Mouse (Mus musculus) embryonic facial prominence, embryonic 11.5 days (tissue): ENCODE results near the gene Pcca. TPM values are rescaled to one million over a fixed set of nuclear protein-coding genes. Genes with fewer than 3 reads are reported as not detected.

Experiments used
- ATAC-seq: fragments of 200-750 bp; cut with Nextera tagmentation; replicated peaks from 2 replicates; pipeline ENCODE4 v1.8.0; 2017; ENCODE audit warnings: low read depth; ENCODE audit not compliant: insufficient number of reproducible peaks, low FRiP score, low TSS enrichment
- DNase-seq: peaks from one replicate; pipeline ENCODE4 v3.0.0-alpha.2; 2015; ENCODE audit warnings: low spot score
- H3K27ac ChIP-seq: fragments of 300-500 bp; sonication (generic); replicated peaks from 2 replicates; pipeline ENCODE4 v1.5.1; 2014; ENCODE audit warnings: mild to moderate bottlenecking, low read depth, low read length, control low read depth
- H3K27me3 ChIP-seq: fragments of 300-500 bp; sonication (generic); 2 replicates; pipeline ENCODE4 v1.6.1; 2014; ENCODE audit warnings: mild to moderate bottlenecking, low read length, moderate library complexity, mixed read lengths; ENCODE audit not compliant: control insufficient read depth, insufficient read depth
- H3K36me3 ChIP-seq: fragments of 300-500 bp; sonication (generic); replicated peaks from 2 replicates; pipeline ENCODE4 v1.6.1; 2014; ENCODE audit warnings: low read depth, mild to moderate bottlenecking, low read length, moderate library complexity, mixed read lengths; ENCODE audit not compliant: control insufficient read depth, insufficient read depth
- H3K4me1 ChIP-seq: fragments of 300-500 bp; sonication (generic); 2 replicates; pipeline ENCODE4 v1.6.1; 2014; ENCODE audit warnings: low read length, mixed read lengths; ENCODE audit not compliant: control insufficient read depth, insufficient read depth
- H3K4me2 ChIP-seq: fragments of 300-500 bp; sonication (generic); 2 replicates; pipeline ENCODE4 v1.6.1; 2014; ENCODE audit warnings: low read depth, mild to moderate bottlenecking, control low read depth, low read length, moderate library complexity
- H3K4me3 ChIP-seq: fragments of 300-500 bp; sonication (generic); 2 replicates; pipeline ENCODE4 v1.5.1; 2014; ENCODE audit warnings: low read depth, low read length, control low read depth
- H3K9ac ChIP-seq: fragments of 300-500 bp; sonication (generic); replicated peaks from 2 replicates; pipeline ENCODE4 v1.6.1; 2014; ENCODE audit warnings: mild to moderate bottlenecking, control low read depth, low read length
- H3K9me3 ChIP-seq: fragments of 300-500 bp; sonication (generic); replicated peaks from 2 replicates; pipeline ENCODE4 v1.6.1; 2016; ENCODE audit warnings: mild to moderate bottlenecking, low read length, inconsistent platforms, mixed read lengths; ENCODE audit not compliant: control insufficient read depth
- WGBS: fragments of 180-500 bp; shearing (Covaris S2); extraction: QIAGEN DNeasy Blood & Tissue Kit; methylation state at CpG from one replicate; pipeline ENCODE4 v1.1.7; 2014; 5-methylcytosine and 5-hydroxymethylcytosine counted together
- polyA plus RNA-seq: library from polyadenylated mRNA; unstranded; fragments of >200 nt; fragmentation: Nextera tagmentation; extraction: Ambion mirVana; gene quantifications from 2 replicates; pipeline ENCODE4 v1.2.1, GENCODE M21; 2014

Pcca gene
- polyA plus RNA-seq, 1 experiment from 2014 or later = 35.3 TPM

DNA sequence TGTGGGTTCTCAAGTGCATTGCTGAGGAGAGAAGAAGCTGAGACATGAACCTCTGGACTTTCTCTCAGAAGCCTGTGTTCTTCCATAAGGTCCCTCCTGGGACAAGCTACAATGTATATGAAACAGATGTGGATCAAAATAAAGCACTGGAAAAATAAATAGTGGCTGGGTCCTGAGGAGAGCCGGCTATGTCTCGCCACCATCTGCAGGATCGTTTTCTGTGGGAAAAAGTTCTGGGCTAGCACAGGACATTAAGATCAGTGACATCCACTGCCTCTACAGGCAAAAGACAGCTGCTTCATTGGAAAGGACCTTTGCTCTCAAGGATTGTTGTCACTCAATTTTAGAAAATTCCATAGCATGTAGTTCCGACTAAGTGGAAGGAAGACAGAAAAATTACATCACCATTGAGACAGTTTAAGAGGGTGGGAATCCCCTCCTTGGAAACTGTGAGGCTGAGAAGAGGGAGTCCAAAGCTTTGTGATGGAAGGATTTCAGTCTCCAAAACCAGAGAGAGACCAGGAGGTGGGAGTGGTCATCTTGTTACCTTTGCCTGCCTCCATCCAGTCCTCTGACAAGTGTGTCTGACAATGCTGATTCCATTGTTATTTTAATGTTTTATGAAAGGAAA lies 196.9 kb downstream of the Pcca start:
- DNase-seq = peak; percentile 48
- H3K4me3 ChIP-seq = no peak overlapping the region
- no peak overlapping the region for H3K27ac ChIP-seq
- WGBS = 51% methylated on average over 4 of the region's 4 CpGs
- H3K9ac ChIP-seq = no peak overlapping the region
- H3K9me3 ChIP-seq = no peaks in the 10 kb centered on the region
- no peaks in the 10 kb centered on the region for H3K36me3 ChIP-seq
- no peaks in the 10 kb centered on the region for H3K27me3 ChIP-seq
- no peak for ATAC-seq
- no peaks in the 10 kb centered on the region for H3K4me1 ChIP-seq
- no peak overlapping the region for H3K4me2 ChIP-seq

DNA sequence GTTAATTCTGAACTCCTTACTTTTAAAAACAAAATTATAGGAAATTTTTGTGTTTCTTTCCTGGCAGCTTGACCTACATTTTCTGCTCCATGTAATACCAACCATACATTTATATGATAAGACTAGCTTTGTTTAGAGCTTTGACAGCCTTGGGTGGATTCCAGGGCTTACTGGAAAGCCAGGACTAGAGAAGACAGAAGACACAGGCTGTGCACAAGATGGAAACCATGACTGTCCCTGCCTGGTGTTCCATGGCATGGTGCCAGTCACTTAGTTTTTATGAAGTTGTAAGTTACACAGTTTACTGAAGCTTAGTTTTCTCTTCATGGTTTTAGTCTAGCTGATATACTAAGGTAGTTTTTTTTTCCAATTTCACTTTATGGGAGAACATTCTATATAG lies 202.7 kb downstream of the Pcca start:
- Histone ChIP-seq H3K4me1 (no peaks in the 10 kb centered on the region), H3K4me2 (no peak overlapping the region), H3K36me3 (no peaks in the 10 kb centered on the region), H3K27ac (no peak overlapping the region), H3K9me3 (no peaks in the 10 kb centered on the region), H3K4me3 (no peak overlapping the region), H3K9ac (no peak overlapping the region), H3K27me3 (no peaks in the 10 kb centered on the region)
- ATAC-seq (no peak), DNase-seq (no peak)

DNA sequence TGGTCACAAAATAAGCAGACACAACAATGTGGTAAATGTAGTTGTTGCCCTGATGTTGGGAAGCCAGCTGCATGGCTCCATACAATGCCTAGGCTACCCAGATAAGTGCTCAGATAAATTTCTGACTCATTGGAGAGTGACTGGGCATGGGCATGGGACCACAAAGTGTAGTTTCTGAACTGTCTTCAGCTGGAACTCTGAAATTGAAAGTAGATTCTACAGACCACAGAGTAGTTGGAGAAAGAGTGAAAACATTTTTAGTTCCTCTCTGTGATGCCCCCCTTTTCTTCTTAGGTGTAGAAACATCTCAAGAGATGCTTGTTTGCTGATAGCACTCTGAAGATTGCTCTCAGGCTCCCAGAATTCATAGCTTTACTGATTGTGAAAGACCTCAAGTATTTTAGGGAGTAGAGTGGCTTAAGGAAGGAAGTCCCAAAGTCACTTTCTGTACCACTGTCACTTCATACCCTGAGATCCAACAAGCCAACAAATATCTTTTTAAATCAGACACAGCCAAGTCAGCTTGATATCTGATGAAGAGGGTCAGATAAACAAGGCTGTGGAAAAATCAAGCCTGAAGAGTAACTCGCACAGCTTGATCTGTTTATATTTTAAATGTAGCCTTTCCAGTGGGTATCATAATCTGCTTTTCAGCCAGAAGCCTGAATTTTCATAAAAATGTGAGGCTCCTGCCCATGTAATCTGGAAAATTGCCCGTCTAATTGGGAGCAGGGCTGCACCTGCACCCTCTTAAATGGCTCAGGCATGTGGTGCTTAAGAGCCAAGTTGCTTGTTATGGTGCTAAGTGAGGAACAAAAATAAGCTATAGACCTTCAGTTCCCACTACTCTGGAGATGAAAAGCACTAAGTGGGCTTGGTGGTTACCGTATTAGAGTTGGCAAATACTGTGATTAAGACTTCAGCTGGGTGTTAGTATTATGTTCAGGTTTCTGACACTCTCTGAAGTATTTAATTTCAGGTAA lies 214.0 kb downstream of the Pcca start:
- ATAC-seq (no peak), DNase-seq (peak; percentile 10)
- H3K4me3 ChIP-seq = no peak overlapping the region
- H3K4me1 ChIP-seq = no peaks in the 10 kb centered on the region
- no peaks in the 10 kb centered on the region for H3K27me3 ChIP-seq
- H3K9me3 ChIP-seq = no peaks in the 10 kb centered on the region
- no peak overlapping the region for H3K27ac ChIP-seq
- WGBS = 58% methylated on average over 3 of the region's 3 CpGs
- H3K4me2 ChIP-seq = no peak overlapping the region
- H3K9ac ChIP-seq = no peak overlapping the region
- no peaks in the 10 kb centered on the region for H3K36me3 ChIP-seq

DNA sequence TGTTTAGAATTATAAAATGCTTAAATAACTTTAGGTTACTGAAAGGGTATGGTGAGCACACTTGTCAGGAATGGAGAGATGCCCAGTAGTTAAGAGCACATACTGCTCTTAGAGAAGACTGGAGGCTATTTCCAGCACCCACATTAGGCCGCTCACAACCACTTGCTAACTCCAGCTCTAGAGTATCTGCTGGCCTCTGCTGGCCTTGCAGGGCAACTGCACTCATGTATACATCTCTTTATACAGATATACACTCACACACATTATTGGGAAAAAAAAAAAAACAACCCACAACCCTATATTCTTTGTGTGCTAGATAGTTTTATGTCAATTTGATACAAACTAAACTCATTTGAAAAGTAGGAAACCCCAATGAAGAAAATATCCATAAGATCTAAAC lies 217.4 kb downstream of the Pcca start:
- no peak overlapping the region for H3K4me2 ChIP-seq
- H3K9me3 ChIP-seq = no peaks in the 10 kb centered on the region
- no peak overlapping the region for H3K9ac ChIP-seq
- no peaks in the 10 kb centered on the region for H3K36me3 ChIP-seq
- DNase-seq = no peak
- H3K27ac ChIP-seq = no peak overlapping the region
- no peak overlapping the region for H3K4me3 ChIP-seq
- H3K27me3 ChIP-seq = no peaks in the 10 kb centered on the region
- WGBS = 93% methylated on average over 1 of the region's 1 CpGs
- no peaks in the 10 kb centered on the region for H3K4me1 ChIP-seq
- no peak for ATAC-seq

DNA sequence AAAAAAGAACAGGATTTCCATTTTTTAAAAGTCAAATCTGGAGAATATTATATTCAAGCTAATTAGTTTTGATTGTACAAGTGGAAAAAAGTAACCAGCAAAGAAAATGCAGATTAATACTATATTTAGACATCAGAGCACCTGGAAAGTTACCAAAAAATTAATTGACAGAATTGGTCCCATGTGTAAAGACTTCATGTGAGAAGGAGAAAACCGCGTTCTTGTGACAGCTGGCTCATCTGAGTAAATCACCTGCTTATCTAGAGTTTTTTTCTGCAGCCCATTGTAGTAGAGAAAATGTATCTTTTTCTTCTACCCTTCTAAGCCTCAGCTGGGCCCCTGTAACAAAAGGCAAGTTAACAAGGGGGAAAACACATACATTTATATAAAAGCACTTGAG lies 219.2 kb downstream of the Pcca start:
- no peaks in the 10 kb centered on the region for H3K9me3 ChIP-seq
- WGBS = 39% methylated on average over 2 of the region's 2 CpGs
- H3K4me2 ChIP-seq = no peak overlapping the region
- no peak for DNase-seq
- no peak overlapping the region for H3K4me3 ChIP-seq
- H3K9ac ChIP-seq = no peak overlapping the region
- no peak for ATAC-seq
- H3K4me1 ChIP-seq = no peaks in the 10 kb centered on the region
- H3K27ac ChIP-seq = no peak overlapping the region
- H3K36me3 ChIP-seq = no peaks in the 10 kb centered on the region
- no peaks in the 10 kb centered on the region for H3K27me3 ChIP-seq

DNA sequence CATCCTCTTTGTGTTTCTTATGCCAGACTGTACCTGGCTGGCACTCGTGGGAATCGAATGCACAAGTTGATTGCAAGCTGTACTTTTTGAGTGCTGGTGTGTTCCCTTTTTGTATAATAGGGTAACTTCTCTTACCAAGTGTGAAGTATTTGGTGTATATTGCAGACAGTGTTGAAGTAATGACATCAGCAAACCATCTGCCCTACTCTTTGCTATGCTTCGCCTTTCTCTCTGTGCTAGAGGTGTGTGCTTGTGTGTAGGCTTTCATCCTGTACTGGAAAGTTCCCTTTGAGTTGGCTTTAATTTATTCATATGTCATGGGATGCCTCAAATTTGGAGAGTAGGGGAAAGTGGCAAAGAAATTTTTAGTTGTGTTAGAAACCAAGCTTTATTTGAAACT lies 220.2 kb downstream of the Pcca start:
- Histone ChIP-seq H3K9me3 (no peaks in the 10 kb centered on the region), H3K9ac (no peak overlapping the region), H3K27me3 (no peaks in the 10 kb centered on the region), H3K36me3 (no peaks in the 10 kb centered on the region), H3K4me2 (no peak overlapping the region), H3K27ac (no peak overlapping the region), H3K4me3 (no peak overlapping the region), H3K4me1 (no peaks in the 10 kb centered on the region)
- WGBS = 85% methylated on average over 3 of the region's 3 CpGs
- no peak for ATAC-seq
- no peak for DNase-seq

DNA sequence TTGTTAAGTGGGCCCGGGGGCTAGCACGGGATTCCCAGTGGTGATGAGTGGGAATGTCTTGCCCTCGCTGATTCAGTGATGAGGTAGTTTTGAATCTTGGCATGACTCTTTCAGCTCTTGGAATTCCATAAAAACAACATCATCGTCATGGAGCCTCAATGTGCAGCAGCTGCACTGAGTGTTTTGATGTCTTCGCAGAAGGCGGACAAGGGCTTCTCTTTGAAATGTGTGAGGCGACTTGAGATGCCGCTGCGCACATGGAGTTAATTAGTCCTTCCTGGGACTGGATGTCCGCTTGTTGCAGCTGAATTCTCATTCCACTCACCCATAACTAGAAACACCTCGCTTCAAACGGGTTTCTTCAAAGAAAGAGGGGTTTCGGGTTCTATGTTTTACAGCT lies 221.4 kb downstream of the Pcca start:
- no peak overlapping the region for H3K27ac ChIP-seq
- H3K4me2 ChIP-seq = no peak overlapping the region
- no peaks in the 10 kb centered on the region for H3K27me3 ChIP-seq
- 34% methylated on average over 13 of the region's 13 CpGs for WGBS
- H3K36me3 ChIP-seq = no peaks in the 10 kb centered on the region
- no peaks in the 10 kb centered on the region for H3K9me3 ChIP-seq
- H3K4me1 ChIP-seq = no peaks in the 10 kb centered on the region
- ATAC-seq (no peak), DNase-seq (peak; percentile 75)
- no peak overlapping the region for H3K4me3 ChIP-seq
- H3K9ac ChIP-seq = no peak overlapping the region

DNA sequence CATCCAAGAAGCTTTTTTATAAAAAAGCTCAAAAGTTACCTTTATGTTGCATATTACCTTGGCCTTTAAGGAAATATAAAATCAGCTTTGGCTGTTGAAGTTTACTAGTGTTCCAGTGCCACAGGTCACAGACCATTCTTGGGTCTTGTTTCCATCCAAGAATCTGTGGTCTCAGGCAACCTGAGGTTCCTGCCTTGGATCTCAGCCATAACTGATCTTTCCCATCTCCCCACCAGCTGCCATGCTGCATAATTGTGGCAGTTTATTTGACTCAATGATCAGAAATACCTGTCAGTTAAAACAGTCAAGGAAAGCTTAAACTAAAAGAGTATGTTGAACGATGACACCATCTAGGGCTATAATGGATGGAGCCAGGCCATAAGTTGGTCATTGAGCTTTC lies 222.5 kb downstream of the Pcca start:
- Histone ChIP-seq H3K4me1 (no peaks in the 10 kb centered on the region), H3K4me3 (no peak overlapping the region), H3K27me3 (no peaks in the 10 kb centered on the region), H3K27ac (no peak overlapping the region), H3K4me2 (no peak overlapping the region), H3K9me3 (no peaks in the 10 kb centered on the region), H3K9ac (no peak overlapping the region), H3K36me3 (no peaks in the 10 kb centered on the region)
- no peak for DNase-seq
- 93% methylated on average over 1 of the region's 1 CpGs for WGBS
- ATAC-seq = no peak
